ENCODE assay signal across 22 mouse cellular contexts in genomic region chr7:139201209-139201608, GRCm38 (mm10). TPM values are rescaled to one million over a fixed set of nuclear protein-coding genes. Genes with fewer than 3 reads are reported as not detected.
"Had no signal": no experiment of that assay in that cellular context is flagged by ENCODE, and none has a peak within 500 bp of the region (broad histone marks: within the 10 kb centered on the region; RNA-seq: fewer than 3 reads in every experiment).

No protein-coding gene starts in this region.

- H3K9ac ChIP-seq: kidney, embryonic 15.5 days; limb, embryonic 12.5 days; limb, embryonic 15.5 days; liver, embryonic 14.5 days; liver, postnatal 0 days; lung, embryonic 14.5 days had no signal

- H3K4me1 ChIP-seq: kidney, embryonic 15.5 days; limb, embryonic 12.5 days; limb, embryonic 15.5 days had no signal

- DNase-seq: kidney, adult 8-10 months; kidney, postnatal 14 days; kidney, postnatal 4 days; left cerebral cortex, postnatal 4 days; liver, postnatal 0 days; lung, embryonic 14.5 days; midbrain, embryonic 14.5 days; right cerebral cortex, adult 18-20 months; right cerebral cortex, postnatal 14 days; right cerebral cortex, postnatal 4 days; thymus, adult 18-20 months; thymus, postnatal 36 days had no signal

- ATAC-seq: liver, postnatal 0 days; lung, postnatal 0 days had no signal

- H3K36me3 ChIP-seq: kidney, embryonic 15.5 days; limb, embryonic 12.5 days; limb, embryonic 15.5 days had no signal

- H3K9me3 ChIP-seq: kidney, embryonic 15.5 days; limb, embryonic 12.5 days; limb, embryonic 15.5 days had no signal

- H3K4me3 ChIP-seq: kidney, embryonic 15.5 days; limb, embryonic 12.5 days; limb, embryonic 15.5 days had no signal

- H3K27ac ChIP-seq: kidney, embryonic 15.5 days; limb, embryonic 12.5 days; limb, embryonic 15.5 days; liver, embryonic 14.5 days; macrophage; stomach, postnatal 0 days had no signal

- H3K4me2 ChIP-seq: kidney, embryonic 15.5 days; limb, embryonic 12.5 days; limb, embryonic 15.5 days; liver, embryonic 11.5 days; lung, embryonic 14.5 days; midbrain, embryonic 11.5 days had no signal

RNA-seq across cellular contexts. Expression of gene Stk32c, which starts 11.9 kb away (rescaled TPM):
- total RNA-seq: megakaryocyte-erythroid progenitor cell, adult 5-6 weeks had no signal
- polyA plus RNA-seq: liver, embryonic 11.5 days; liver, postnatal 0 days had no signal
